Mouse (Mus musculus): ENCODE data around the gene 4921504E06Rik.

The 4921504E06Rik gene

GRCm38 (mm10) chr2:19553821-19554592, at the start of gene 4921504E06Rik:
Gene 4921504E06Rik, minus strand, starts transcription at chr2:19553914.
- peak; percentile 55 for DNase-seq (ENCODE audit: low spot score)

GRCm38 (mm10) chr2:19601386-19601925, 47.7 kb upstream of the 4921504E06Rik start:
- DNase-seq (ENCODE audit: low spot score): no peak

DNA sequence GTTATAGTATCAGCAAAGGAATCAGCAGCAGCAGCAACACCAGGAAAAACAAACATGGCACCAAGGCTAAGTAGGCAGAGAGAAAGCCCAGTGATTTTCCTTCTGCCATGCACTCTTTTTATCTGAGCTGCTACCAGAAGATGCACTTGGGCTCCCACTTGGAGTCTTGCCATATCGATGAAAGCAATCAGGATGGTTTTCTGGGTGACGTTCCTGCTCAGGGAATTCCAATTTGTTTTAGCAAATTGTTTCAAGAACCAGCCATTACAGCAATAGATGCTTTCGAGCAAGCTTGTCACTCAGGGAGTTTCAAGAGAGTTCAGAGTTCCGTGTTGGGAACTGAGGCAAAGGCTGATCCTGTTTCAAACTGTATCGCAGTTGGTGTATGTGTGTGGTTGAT, 47.1 kb upstream of the 4921504E06Rik start:
- no peak for DNase-seq (ENCODE audit: low spot score)

DNA sequence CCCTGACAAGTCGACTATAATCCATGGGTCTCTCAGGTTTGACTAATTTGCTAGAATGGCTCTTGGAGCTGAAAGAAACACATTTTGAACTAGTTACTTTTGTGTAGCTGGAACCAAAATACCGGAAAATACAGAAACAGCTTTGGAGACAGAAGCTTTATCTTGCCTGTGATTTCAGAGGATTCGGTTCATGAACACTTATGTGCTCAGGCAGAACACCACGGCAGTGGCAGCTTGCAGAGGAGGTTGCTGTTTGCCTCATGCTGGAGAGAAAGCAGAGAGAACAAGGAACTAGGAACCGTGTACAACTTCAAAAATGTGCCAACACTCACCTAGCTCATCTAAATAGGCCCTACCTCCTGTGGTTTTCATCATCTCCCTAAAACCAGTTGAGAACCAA, 46.1 kb upstream of the 4921504E06Rik start:
- no peak for DNase-seq (ENCODE audit: low spot score)

- DNase-seq (ENCODE audit: low spot score): no peak
Measured at GRCm38 (mm10) chr2:19596988-19597387, 43.3 kb upstream of the 4921504E06Rik start.

DNA sequence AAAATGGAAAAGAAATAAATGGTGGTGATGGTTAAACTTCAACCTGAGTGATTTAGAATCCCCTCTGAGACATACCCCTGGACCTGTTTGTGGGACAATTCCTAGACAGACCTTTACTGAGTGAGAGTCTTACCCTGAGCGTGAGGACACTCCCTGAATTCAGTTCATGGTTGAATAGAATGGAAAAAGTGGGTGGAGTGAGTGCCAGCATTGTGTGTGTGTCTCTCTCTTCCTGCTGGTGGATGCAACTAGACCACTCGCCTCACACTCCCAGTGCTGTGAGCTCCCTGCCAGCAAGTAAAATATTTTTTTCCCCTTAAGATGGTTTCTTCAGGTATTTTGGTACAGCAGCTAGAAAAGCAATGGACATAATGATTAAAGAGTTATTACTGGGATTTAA, 42.7 kb upstream of the 4921504E06Rik start:
- no peak for DNase-seq (ENCODE audit: low spot score)

- no peak for DNase-seq (ENCODE audit: low spot score)
Measured at GRCm38 (mm10) chr2:19594856-19595255, 41.1 kb upstream of the 4921504E06Rik start.

DNA sequence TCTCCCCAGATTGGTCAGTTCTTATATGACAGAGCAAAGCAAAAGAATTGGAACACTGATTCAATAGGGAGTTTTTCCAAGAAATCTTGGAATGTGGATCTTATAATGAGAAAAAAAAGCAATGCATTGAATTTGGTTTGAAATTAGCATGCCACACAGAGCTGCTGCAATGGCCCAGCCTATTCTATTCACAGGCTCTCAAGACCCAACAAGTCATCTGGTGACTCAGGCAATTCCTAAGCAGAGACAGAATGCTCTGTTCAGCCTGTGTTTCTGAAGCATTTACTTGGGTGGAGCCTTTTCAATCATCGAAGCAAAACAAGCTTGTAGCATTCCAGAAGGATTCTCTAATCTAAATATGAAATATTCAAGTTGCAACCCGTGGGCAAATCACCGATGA, 26.1 kb upstream of the 4921504E06Rik start:
- no peak for DNase-seq (ENCODE audit: low spot score)

DNA sequence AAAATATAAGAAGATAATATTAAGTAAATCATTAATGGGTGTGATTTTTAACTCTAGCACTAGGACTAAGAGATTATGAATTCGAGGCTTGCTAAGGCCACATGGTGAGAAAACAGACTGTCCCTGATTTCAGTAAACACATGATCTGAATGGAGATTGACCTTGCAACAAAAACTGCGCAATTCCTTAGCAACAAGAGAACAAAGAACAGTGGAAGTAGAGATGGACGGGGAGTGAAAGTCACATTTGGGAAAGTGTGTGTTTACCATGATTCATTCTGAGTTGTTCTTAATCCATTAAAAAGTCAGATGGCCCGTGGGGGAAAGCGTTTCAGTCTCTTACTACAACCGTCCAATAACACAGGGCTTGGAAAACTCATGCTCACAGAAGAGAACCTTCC, 25.5 kb upstream of the 4921504E06Rik start:
- no peak for DNase-seq (ENCODE audit: low spot score)

DNA sequence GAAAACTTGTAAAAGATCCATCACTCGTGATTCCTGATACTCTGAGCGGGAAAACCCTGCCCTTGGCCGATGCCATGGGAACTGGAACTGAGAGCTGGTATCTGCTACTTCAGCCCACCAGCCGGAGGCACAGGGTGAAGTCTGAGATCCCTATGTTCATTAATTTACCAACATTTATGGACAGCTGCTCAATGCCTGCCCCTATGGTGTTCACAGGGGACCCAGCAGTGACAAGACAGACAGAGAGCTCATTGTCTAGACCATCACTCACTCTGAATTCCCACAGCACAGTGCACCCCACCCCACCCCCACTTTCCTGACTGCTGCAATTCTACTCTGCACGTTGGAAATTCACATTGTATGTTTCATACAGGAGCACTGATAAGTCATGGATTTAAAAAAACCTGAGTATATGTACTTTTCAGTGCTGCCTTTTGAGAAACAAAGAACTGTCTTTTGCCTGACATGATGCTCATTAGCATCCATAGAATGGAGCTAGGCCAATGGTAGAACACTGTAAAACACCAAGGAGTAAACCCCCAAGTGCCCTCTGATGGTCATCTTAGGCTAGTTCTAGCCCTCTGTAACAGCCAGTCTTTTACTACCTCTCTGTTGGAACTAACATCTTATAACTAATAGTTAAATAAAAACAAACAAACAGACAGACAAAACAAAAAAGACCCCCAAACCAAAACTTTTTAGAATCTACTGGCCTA, 8.6 kb upstream of the 4921504E06Rik start:
- DNase-seq (ENCODE audit: low spot score): no peak

DNA sequence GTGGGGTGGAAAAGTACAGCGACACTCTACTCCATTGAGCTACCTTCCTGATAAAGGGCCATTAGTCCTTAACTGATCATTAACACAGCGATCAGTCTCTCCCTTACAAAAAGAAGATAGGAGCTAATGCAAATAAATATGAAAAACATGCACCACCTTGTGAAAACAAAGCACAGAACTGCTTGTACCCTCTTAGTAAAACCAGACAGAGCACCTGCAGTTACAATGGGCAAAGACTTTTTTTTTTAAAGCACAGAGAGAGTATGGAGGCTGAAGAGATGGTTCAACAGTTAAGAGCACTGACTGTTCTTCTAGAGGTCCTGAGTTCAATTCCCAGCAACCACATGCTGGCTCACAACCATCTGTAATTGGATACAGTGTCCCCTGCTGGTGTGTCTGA, 6.9 kb upstream of the 4921504E06Rik start:
- DNase-seq (ENCODE audit: low spot score): no peak

- DNase-seq (ENCODE audit: low spot score): no peak
Measured at GRCm38 (mm10) chr2:19560071-19560470, 6.4 kb upstream of the 4921504E06Rik start.

DNA sequence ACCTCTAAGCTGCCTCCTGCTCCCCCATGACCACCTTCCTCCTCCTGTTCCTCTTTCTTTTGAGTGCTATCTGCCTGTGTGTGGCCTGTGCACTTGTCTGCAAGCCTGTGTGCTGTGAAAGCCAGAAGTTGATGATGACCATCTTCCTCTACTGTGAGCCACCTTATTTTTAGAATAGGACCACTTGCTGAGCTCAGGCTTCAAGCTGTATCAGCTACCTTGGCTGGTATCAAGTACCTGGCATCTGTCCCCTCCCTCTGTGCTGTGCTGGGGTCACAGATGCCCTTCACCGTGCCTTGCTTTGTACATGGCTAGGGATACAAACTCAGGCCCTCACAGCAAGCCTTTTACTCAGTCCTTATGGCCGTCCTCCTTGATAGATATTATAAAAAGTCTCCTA, 2.3 kb downstream of the 4921504E06Rik start:
- no peak for DNase-seq (ENCODE audit: low spot score)

GRCm38 (mm10) chr2:19540906-19541305, 12.8 kb downstream of the 4921504E06Rik start:
- no peak for DNase-seq (ENCODE audit: low spot score)

- no peak for DNase-seq (ENCODE audit: low spot score)
Measured at GRCm38 (mm10) chr2:19529428-19529827, 24.3 kb downstream of the 4921504E06Rik start.

- DNase-seq (ENCODE audit: low spot score): no peak
Measured at GRCm38 (mm10) chr2:19528797-19529196, 24.9 kb downstream of the 4921504E06Rik start.

DNA sequence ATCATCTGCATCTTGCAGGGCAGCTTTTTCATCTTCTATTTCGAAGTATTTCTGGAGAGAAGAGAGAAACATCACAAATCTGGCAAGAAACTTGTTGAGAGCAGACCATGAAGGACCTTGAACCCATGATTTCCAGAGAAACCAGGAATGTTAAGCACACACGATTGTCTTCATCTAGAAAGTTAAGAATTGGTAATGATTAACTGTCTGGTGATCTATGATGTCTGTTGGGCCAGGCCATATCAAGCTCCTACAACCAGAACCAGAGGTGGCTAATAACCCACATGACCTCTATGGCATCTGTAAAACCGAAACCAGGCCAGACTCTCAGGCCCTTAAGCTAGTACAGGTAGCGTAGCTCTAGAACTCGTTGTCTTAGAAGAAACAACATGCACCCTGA, 29.6 kb downstream of the 4921504E06Rik start:
- DNase-seq (ENCODE audit: low spot score): no peak

- DNase-seq (ENCODE audit: low spot score): no peak
Measured at GRCm38 (mm10) chr2:19521662-19522061, 32.1 kb downstream of the 4921504E06Rik start.

DNA sequence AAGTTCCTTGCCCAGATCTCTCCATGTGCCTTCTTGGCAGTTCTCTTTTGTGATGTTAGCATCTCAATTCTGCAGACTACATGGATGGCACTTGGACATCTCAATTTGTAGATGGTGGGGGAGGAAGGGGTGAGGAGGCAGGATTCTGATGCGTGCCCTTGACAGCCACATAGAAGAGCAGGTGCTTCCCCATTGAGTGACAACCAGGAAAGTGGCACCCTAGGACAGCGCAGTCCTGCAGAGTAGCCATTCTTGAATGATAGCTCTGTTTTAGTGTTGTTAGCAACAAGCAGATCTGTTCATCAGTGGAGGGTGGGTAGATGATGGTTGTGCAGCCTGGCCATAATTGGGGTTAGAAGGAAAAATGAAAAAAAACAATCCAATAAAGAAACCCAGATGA, 33.1 kb downstream of the 4921504E06Rik start:
- no peak for DNase-seq (ENCODE audit: low spot score)

DNA sequence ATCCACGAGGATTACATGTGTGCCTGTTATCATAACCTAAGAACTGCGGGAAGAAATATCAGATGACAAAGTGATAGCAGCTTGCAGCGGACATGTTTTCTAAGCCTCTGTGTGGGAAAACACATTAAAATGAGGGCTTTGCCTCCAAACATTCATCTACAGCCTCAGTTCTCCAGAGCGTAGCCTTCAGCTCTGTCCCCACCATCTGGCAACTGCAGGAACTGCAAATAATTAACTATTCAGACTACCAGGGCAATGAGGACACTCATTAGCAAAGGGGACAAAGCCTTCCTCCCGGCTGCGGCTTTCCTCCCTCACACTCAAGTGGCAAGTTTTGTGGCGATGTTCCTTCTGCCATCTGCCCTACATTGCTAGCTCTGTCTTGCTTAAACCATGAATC, 33.9 kb downstream of the 4921504E06Rik start:
- DNase-seq (ENCODE audit: low spot score): no peak

DNA sequence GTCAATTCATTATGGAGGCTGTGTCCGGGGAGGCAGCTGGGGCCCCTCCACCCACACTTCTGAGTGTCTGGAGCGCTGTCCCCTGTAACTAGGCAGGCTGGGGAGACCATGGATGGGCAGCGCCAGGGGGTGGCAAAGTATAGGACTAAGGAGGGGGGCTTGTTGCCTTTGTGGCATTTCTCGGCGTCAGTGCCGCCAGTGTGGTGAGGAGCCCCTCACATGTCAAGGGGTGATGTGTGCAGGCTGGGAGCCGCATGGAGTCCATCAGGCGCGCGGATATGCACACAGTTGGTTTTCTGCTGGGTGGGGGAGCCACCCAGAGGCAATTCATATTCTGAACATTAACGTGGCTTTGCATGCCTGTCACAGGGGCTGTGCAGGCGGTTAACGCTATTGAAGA, 35.8 kb downstream of the 4921504E06Rik start:
- no peak for DNase-seq (ENCODE audit: low spot score)

DNA sequence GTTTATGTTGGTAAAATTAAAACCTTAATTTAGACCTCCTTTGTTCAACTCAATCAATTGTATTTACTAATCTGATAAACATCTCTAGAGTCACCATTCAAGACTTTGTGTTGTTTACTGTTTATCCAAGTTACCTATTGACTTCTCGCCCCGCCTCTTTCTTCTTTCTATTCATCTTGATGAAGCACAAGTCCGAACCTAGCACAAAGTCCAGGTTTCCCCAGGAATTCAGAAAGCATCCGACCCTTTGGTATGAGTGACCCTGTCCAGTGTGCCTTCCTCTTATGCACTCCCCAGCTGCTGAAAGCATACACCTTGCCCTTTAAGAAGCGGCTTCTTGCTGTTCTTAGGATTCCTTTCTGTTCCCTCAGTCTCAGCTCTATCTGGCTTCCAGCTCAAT, 41.3 kb downstream of the 4921504E06Rik start:
- no peak for DNase-seq (ENCODE audit: low spot score)

DNA sequence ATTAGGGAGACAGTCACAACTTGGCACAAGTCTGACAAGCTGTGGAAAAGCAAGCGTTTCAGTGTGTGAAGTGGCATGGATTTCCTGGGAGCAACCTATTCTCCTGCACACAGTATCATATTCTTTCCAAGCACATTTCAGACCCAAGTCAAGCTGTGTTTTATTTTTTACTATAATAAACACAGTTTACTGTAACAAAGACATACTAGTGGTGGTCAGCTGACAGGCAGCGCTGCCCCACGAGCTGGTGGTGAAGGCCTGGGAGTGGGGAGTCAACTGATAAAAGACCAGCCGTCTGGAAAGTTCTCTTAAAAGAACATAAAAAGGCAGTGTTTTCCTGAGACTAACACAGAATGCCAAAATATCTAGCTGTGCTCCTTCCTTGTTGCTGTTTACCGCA, 42.7 kb downstream of the 4921504E06Rik start:
- DNase-seq (ENCODE audit: low spot score): no peak
